Mouse (Mus musculus): ENCODE results near the gene Speer4d.
"Not testable (repeated sequence)": the region's sequence is repeated elsewhere in the genome, so short reads cannot be mapped to it uniquely, and the experiment has no call there.

DNA sequence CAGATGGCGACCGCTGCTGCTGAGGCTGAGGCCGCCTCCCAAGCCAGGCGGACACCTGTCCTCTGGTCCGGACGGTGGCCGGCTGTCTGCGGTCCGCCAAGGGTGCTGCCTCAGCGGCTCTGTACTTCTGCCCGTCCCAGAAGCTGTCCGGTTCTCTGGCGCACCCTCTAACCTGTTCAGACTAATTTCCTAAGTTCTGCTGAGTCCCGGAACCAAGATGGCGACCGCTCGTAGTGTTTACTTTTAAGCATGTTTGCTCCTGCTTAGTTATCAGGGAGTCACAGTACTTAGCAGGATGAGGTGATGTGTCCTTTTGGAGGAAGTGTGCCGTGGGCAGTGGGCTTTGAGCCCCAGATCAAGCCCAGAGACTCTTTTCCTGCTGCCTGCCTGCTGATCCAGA, 51.9 kb downstream of the Speer4d start:
- not testable (repeated sequence) for TF ChIP-seq CTCF (IDR thresholded peaks at IDR 0.05; ENCODE audit: low read depth, low read length); GATA1 (IDR thresholded peaks at IDR 0.05; ENCODE audit: borderline replicate concordance, low read length); POLR2AphosphoS5 (IDR thresholded peaks at IDR 0.05; ENCODE audit: insufficient replicate concordance, low read depth, low read length); TAL1 (conservative IDR thresholded peaks at IDR 0.05; ENCODE audit: low read depth, low read length)
